Mouse (Mus musculus) embryonic fibroblast, embryonic 13.5 days (primary cell): Measurements from ENCODE around the gene Zfp408. TPM values are rescaled to one million over a fixed set of nuclear protein-coding genes. Genes with fewer than 3 reads are reported as not detected.

ENCODE experiments used
- H3K27ac ChIP-seq: 2 replicates; pipeline ENCODE4 v1.5.1; 2012; ENCODE audit warnings: low read length, control low read depth, inconsistent platforms; ENCODE audit not compliant: insufficient read depth
- H3K4me1 ChIP-seq: 2 replicates; pipeline ENCODE4 v1.6.1; 2011; ENCODE audit warnings: low read length; ENCODE audit not compliant: control insufficient read depth, insufficient read depth
- H3K4me3 ChIP-seq: 2 replicates; pipeline ENCODE4 v1.5.1; 2011; ENCODE audit warnings: mild to moderate bottlenecking, control low read depth, low read length; ENCODE audit not compliant: insufficient read depth
- CTCF ChIP-seq: IDR thresholded peaks from 2 replicates; pipeline ENCODE4 v1.5.1; 2011; ENCODE audit warnings: mild to moderate bottlenecking, control low read depth, low read length, moderate library complexity, borderline replicate concordance; ENCODE audit not compliant: insufficient read depth
- POLR2A ChIP-seq: IDR thresholded peaks from 2 replicates; pipeline ENCODE4 v1.6.1; 2011; ENCODE audit warnings: low read depth, mild to moderate bottlenecking, control low read depth, low read length, moderate library complexity
- polyA plus RNA-seq: library from polyadenylated mRNA; stranded (reverse); fragments of >200 nt; gene quantifications from 2 replicates; pipeline ENCODE4 v1.2.4, GENCODE M21; 2011; ENCODE audit warnings: low read depth; ENCODE audit not compliant: missing spikeins, insufficient read length

Gene Zfp408
- polyA plus RNA-seq, 1 experiment: 17.1 TPM

GRCm38 (mm10) chr2:91638931-91639330, 10.7 kb downstream of the Zfp408 start:
- H3K4me3 ChIP-seq: no peak overlapping the region
- no peaks in the 10 kb centered on the region for H3K4me1 ChIP-seq
- TF ChIP-seq CTCF: no peak
- no peak for TF ChIP-seq POLR2A
- no peak overlapping the region for H3K27ac ChIP-seq

- Histone ChIP-seq H3K4me3 (no peak overlapping the region), H3K27ac (no peak overlapping the region), H3K4me1 (no peaks in the 10 kb centered on the region)
- TF ChIP-seq CTCF: no peak
- TF ChIP-seq POLR2A: no peak
Observed at GRCm38 (mm10) chr2:91636727-91637338, 12.8 kb downstream of the Zfp408 start.

- Histone ChIP-seq H3K27ac (no peak within 1 kb of the TSS), H3K4me3 (no peak within 1 kb of the TSS), H3K4me1 (no peaks in the 10 kb centered on the region)
- TF ChIP-seq CTCF: no peak
- no peak for TF ChIP-seq POLR2A
Observed at GRCm38 (mm10) chr2:91636229-91636628, 13.4 kb downstream of the Zfp408 start, which contains the start of gene F2. Gene F2, minus strand, starts transcription at chr2:91636414.

- TF ChIP-seq POLR2A (no peak), CTCF (no peak)
Observed at GRCm38 (mm10) chr2:91635486-91635885, 14.1 kb downstream of the Zfp408 start.

GRCm38 (mm10) chr2:91634841-91635240, 14.8 kb downstream of the Zfp408 start:
- Histone ChIP-seq H3K4me3 (no peak overlapping the region), H3K4me1 (no peaks in the 10 kb centered on the region), H3K27ac (no peak overlapping the region)
- TF ChIP-seq POLR2A (no peak), CTCF (no peak)

More at GRCm38 (mm10) chr2:91635486-91635885, 14.1 kb downstream of the Zfp408 start:
- Histone ChIP-seq H3K27ac (no peak overlapping the region), H3K4me1 (no peaks in the 10 kb centered on the region), H3K4me3 (no peak overlapping the region)

GRCm38 (mm10) chr2:91633334-91633977, 16.1 kb downstream of the Zfp408 start:
- TF ChIP-seq POLR2A (no peak), CTCF (no peak)
- Histone ChIP-seq H3K4me3 (no peak overlapping the region), H3K4me1 (no peaks in the 10 kb centered on the region), H3K27ac (no peak overlapping the region)

- TF ChIP-seq POLR2A: no peak
- no peak for TF ChIP-seq CTCF
- Histone ChIP-seq H3K4me1 (no peaks in the 10 kb centered on the region), H3K27ac (no peak overlapping the region), H3K4me3 (no peak overlapping the region)
Observed at GRCm38 (mm10) chr2:91632316-91632715, 17.3 kb downstream of the Zfp408 start.

- H3K27ac ChIP-seq: no peak overlapping the region
- H3K4me1 ChIP-seq: no peaks in the 10 kb centered on the region
- TF ChIP-seq POLR2A (no peak), CTCF (no peak)
- no peak overlapping the region for H3K4me3 ChIP-seq
Observed at GRCm38 (mm10) chr2:91631826-91632225, 17.8 kb downstream of the Zfp408 start.

- no peaks in the 10 kb centered on the region for H3K4me1 ChIP-seq
- H3K4me3 ChIP-seq: no peak overlapping the region
- no peak for TF ChIP-seq CTCF
- no peak for TF ChIP-seq POLR2A
- H3K27ac ChIP-seq: no peak overlapping the region
Observed at GRCm38 (mm10) chr2:91630384-91630783, 19.2 kb downstream of the Zfp408 start.

- H3K4me1 ChIP-seq: no peaks in the 10 kb centered on the region
- H3K4me3 ChIP-seq: no peak overlapping the region
- no peak overlapping the region for H3K27ac ChIP-seq
- TF ChIP-seq CTCF (no peak), POLR2A (no peak)
Observed at GRCm38 (mm10) chr2:91629682-91630081, 19.9 kb downstream of the Zfp408 start.
